Mouse (Mus musculus): ENCODE data around the gene Nelfb. TPM values are rescaled to one million over a fixed set of nuclear protein-coding genes. Genes with fewer than 3 reads are reported as not detected.
A peak's percentile ranks its signal among the peaks of the same experiment; 100 is the strongest.

Nelfb gene
- total RNA-seq, 2 experiments from 2014 or later: 31.1 to 40.5 TPM

- no peak for DNase-seq
Observed at GRCm38 (mm10) chr2:25230581-25230980, 19.3 kb upstream of the Nelfb start.

- DNase-seq: no peak
Observed at GRCm38 (mm10) chr2:25229582-25229981, 18.3 kb upstream of the Nelfb start.

GRCm38 (mm10) chr2:25228995-25229530 is 17.8 kb upstream of the Nelfb start:
- no peak for DNase-seq

GRCm38 (mm10) chr2:25228431-25228889 is 17.2 kb upstream of the Nelfb start:
- peak; percentile 84 for DNase-seq

- DNase-seq: no peak
Observed at GRCm38 (mm10) chr2:25227406-25227805, 16.1 kb upstream of the Nelfb start.

GRCm38 (mm10) chr2:25226864-25227263 is 15.6 kb upstream of the Nelfb start:
- peak; percentile 61 for DNase-seq

GRCm38 (mm10) chr2:25225811-25226379 is 14.6 kb upstream of the Nelfb start:
- no peak for DNase-seq

GRCm38 (mm10) chr2:25224766-25225752 is 13.8 kb upstream of the Nelfb start:
- DNase-seq: peak; percentile 92

GRCm38 (mm10) chr2:25224492-25224765 is 13.1 kb upstream of the Nelfb start, which contains the start of gene Tubb4b:
TSS of gene Tubb4b (minus strand) at chr2:25224702.
- no peak for DNase-seq

- peak; percentile 78 for DNase-seq
Observed at GRCm38 (mm10) chr2:25223681-25224491, 12.6 kb upstream of the Nelfb start.

- DNase-seq: no peak
Observed at GRCm38 (mm10) chr2:25221331-25221772, 10.1 kb upstream of the Nelfb start.

- DNase-seq: no peak
Observed at GRCm38 (mm10) chr2:25218445-25218844, 7.2 kb upstream of the Nelfb start, which contains the start of gene Fam166a. TSS of gene Fam166a (plus strand) at chr2:25218745.

- no peak for DNase-seq
Observed at GRCm38 (mm10) chr2:25217666-25218065, 6.4 kb upstream of the Nelfb start.

- DNase-seq: no peak
Observed at GRCm38 (mm10) chr2:25214444-25214843, 3.2 kb upstream of the Nelfb start, which contains the start of gene Stpg3. TSS of gene Stpg3 (minus strand) at chr2:25214637.

GRCm38 (mm10) chr2:25213266-25213865 is 2.1 kb upstream of the Nelfb start:
- no peak for DNase-seq

GRCm38 (mm10) chr2:25210686-25211085 is 603 bp downstream of the Nelfb start:
- DNase-seq: no peak

- no peak for DNase-seq
Observed at GRCm38 (mm10) chr2:25207593-25207992, 3.7 kb downstream of the Nelfb start.

GRCm38 (mm10) chr2:25203631-25204214 is 7.6 kb downstream of the Nelfb start:
- DNase-seq: no peak

GRCm38 (mm10) chr2:25200631-25201030 is 10.7 kb downstream of the Nelfb start:
- DNase-seq: no peak

- DNase-seq: no peak
Observed at GRCm38 (mm10) chr2:25197946-25198345, 13.3 kb downstream of the Nelfb start.

- DNase-seq: no peak
Observed at GRCm38 (mm10) chr2:25197191-25197590, 14.1 kb downstream of the Nelfb start.
